Mouse (Mus musculus) myocyte (in vitro differentiated cells): ENCODE data around the gene 2010300C02Rik. TPM values are rescaled to one million over a fixed set of nuclear protein-coding genes. Genes with fewer than 3 reads are reported as not detected.

ENCODE experiments used
- H3K27me3 ChIP-seq: one replicate; pipeline ENCODE4 v1.6.1; 2011; ENCODE audit not compliant: control insufficient read depth, insufficient read depth, insufficient read length
- H3K36me3 ChIP-seq: one replicate; pipeline ENCODE4 v1.6.1; 2011; ENCODE audit not compliant: control insufficient read depth, insufficient read depth
- H3K4me2 ChIP-seq: one replicate; pipeline ENCODE4 v1.6.1; 2011; ENCODE audit warnings: low read depth, control low read depth
- H3K4me3 ChIP-seq: one replicate; pipeline ENCODE4 v1.5.1; 2011; ENCODE audit warnings: mild to moderate bottlenecking, control low read depth, moderate library complexity
- H3K79me2 ChIP-seq: one replicate; pipeline ENCODE4 v1.6.1; 2011; ENCODE audit not compliant: control insufficient read depth, insufficient read depth
- H3ac ChIP-seq: one replicate; pipeline ENCODE4 v1.6.1; 2011; ENCODE audit not compliant: control insufficient read depth, insufficient read length
- CEBPB ChIP-seq: IDR thresholded peaks from 2 replicates; pipeline ENCODE4 v1.6.1; 2011; ENCODE audit warnings: mild to moderate bottlenecking, moderate library complexity; ENCODE audit not compliant: poor library complexity, insufficient read depth, severe bottlenecking
- E2F4 ChIP-seq: IDR thresholded peaks from one replicate; pipeline ENCODE4 v1.6.1; 2011; ENCODE audit warnings: mild to moderate bottlenecking, control low read depth, moderate library complexity; ENCODE audit not compliant: insufficient read depth
- MYOD1 ChIP-seq, 3 experiments: IDR thresholded peaks; one replicate each; pipeline ENCODE4 v1.6.1; 2011; ENCODE audit warnings: control low read depth in 2 of 3, low read depth in 2 of 3, mild to moderate bottlenecking in 2 of 3, moderate library complexity in 1 of 3; ENCODE audit not compliant: insufficient read length in 2 of 3, control insufficient read depth in 1 of 3
- MYOG ChIP-seq, 3 experiments: IDR thresholded peaks; one replicate each; pipeline ENCODE4 v1.6.1; 2011; ENCODE audit warnings: control low read depth in 2 of 3, low read depth in 2 of 3, mild to moderate bottlenecking in 2 of 3; ENCODE audit not compliant: insufficient read length in 2 of 3, control insufficient read depth in 1 of 3, insufficient read depth in 1 of 3
- POLR2AphosphoS2 ChIP-seq: IDR thresholded peaks from one replicate; pipeline ENCODE4 v1.6.1; 2011; ENCODE audit warnings: low read depth, control low read depth; ENCODE audit not compliant: insufficient read length
- REST ChIP-seq: IDR thresholded peaks from one replicate; pipeline ENCODE4 v1.6.1; 2011; ENCODE audit warnings: mild to moderate bottlenecking, control low read depth, moderate library complexity; ENCODE audit not compliant: insufficient read depth, insufficient read length
- SRF ChIP-seq: IDR thresholded peaks from one replicate; pipeline ENCODE4 v1.6.1; 2011; ENCODE audit warnings: low read depth; ENCODE audit not compliant: control insufficient read depth, insufficient read length
- TCF12 ChIP-seq: IDR thresholded peaks from one replicate; pipeline ENCODE4 v1.6.1; 2011; ENCODE audit warnings: mild to moderate bottlenecking, control low read depth; ENCODE audit not compliant: poor library complexity, insufficient read depth, severe bottlenecking
- TCF3 ChIP-seq: IDR thresholded peaks from one replicate; pipeline ENCODE4 v1.6.1; 2011; ENCODE audit warnings: low read depth, control low read depth; ENCODE audit not compliant: insufficient read length
- polyA plus RNA-seq: library from polyadenylated mRNA; unstranded; fragments of >200 nt; fragmentation: generic; extraction: Trizol; gene quantifications from one replicate; pipeline ENCODE4 v1.2.1, GENCODE M21; 2012; ENCODE audit warnings: missing spikeins

The 2010300C02Rik gene
- polyA plus RNA-seq, 1 experiment = not detected

DNA sequence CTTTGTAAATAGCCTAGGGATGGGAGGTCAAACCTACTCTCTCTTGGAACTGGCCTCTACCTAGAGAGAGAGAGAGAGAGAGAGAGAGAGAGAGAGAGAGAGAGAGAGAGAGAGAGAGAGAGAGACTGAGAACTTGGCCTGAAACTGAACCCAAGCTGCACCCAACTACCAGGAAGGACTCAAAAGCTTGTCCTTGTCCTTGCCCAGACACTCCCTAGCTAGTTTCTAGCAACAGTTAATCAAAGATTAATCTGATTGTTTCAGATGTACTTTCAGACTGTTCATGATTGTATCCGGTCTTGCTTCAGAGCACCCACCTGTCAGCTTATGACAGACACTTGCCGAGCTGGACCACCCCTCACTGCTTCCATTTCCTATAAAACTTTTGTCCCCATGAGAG lies 153.5 kb downstream of the 2010300C02Rik start:
- Histone ChIP-seq H3K4me3 (no peak overlapping the region), H3K4me2 (no peak overlapping the region), H3ac (no peak overlapping the region)

DNA sequence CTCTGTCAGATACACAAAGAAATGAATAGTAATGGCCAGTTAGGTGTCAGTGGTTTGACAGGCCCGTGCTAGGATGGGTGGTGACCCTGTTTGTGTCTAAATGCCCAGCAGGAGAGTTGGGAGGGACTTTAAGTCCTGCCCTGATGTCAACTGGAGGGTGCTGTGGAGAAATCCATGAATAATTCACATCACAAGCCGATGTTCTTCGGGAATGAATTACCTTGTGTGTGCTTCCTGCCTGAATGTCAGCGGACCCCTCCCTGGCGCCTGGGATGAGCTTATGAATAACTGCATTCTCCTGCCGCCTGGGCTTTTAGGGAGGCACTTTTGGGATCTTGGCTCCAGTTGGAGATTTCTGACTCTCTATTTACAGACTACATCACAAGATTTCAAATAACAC lies 154.5 kb downstream of the 2010300C02Rik start:
- H3ac ChIP-seq = no peak overlapping the region
- H3K4me2 ChIP-seq = no peak overlapping the region
- no peak overlapping the region for H3K4me3 ChIP-seq
- H3K36me3 ChIP-seq = no peaks in the 10 kb centered on the region
- H3K79me2 ChIP-seq = no peaks in the 10 kb centered on the region
- H3K27me3 ChIP-seq = no peaks in the 10 kb centered on the region
- TF ChIP-seq MYOG (IDR thresholded peaks at IDR 0.05; ENCODE audit: control insufficient read depth in 1 of 3, insufficient read depth in 1 of 3, insufficient read length in 2 of 3, low read depth in 2 of 3) (no peak), TCF12 (no peak), SRF (no peak), POLR2AphosphoS2 (no peak)

More for the DNA sequence above, 153.5 kb downstream of the 2010300C02Rik start:
- Histone ChIP-seq H3K36me3 (no peaks in the 10 kb centered on the region), H3K27me3 (no peaks in the 10 kb centered on the region), H3K79me2 (no peaks in the 10 kb centered on the region)
- no peak for TF ChIP-seq CEBPB
- no peak for TF ChIP-seq POLR2AphosphoS2
- no peak for TF ChIP-seq MYOG (IDR thresholded peaks at IDR 0.05; ENCODE audit: control insufficient read depth in 1 of 3, insufficient read depth in 1 of 3, insufficient read length in 2 of 3, low read depth in 2 of 3)

DNA sequence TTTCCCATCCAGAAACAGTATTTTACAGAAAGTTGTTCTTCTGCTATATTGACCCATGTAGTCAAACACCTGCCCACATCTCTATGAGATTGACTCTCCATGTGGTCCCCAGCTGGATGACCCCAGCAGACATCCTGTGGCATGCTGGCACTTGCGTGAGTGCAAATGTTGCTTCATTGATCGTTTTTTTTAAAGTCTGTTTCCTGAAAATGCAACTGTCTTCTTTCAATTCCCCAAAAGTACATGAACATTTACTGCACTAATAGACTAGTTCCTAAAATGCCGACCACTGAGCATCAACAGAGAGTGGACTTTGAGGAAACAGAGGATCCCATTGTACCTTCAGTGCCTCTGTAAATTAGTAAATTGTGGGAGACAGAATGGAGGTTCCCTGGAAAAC lies 157.9 kb downstream of the 2010300C02Rik start:
- Histone ChIP-seq H3K27me3 (no peaks in the 10 kb centered on the region), H3ac (no peak overlapping the region), H3K4me2 (no peak overlapping the region), H3K79me2 (no peaks in the 10 kb centered on the region), H3K36me3 (no peaks in the 10 kb centered on the region), H3K4me3 (no peak overlapping the region)
- TF ChIP-seq E2F4 = no peak
- no peak for TF ChIP-seq POLR2AphosphoS2
- no peak for TF ChIP-seq REST
- TF ChIP-seq MYOD1 (IDR thresholded peaks at IDR 0.05; ENCODE audit: control insufficient read depth in 1 of 3, insufficient read length in 2 of 3, low read depth in 2 of 3) = no peak
- TF ChIP-seq CEBPB = no peak
- TF ChIP-seq SRF = no peak
- no peak for TF ChIP-seq MYOG (IDR thresholded peaks at IDR 0.05; ENCODE audit: control insufficient read depth in 1 of 3, insufficient read depth in 1 of 3, insufficient read length in 2 of 3, low read depth in 2 of 3)
- no peak for TF ChIP-seq TCF3
- TF ChIP-seq TCF12 = no peak

Other genes starting within 250 kb of the 2010300C02Rik start
- gene Mgat4a, start 179.1 kb downstream of the 2010300C02Rik start, polyA plus RNA-seq = 0.01 TPM
- 1.7 TPM for gene Tsga10, start 146.3 kb upstream of the 2010300C02Rik start, polyA plus RNA-seq
- gene Lipt1, start 151.7 kb upstream of the 2010300C02Rik start, polyA plus RNA-seq = 8.3 TPM
- 3.9 TPM for gene Mitd1, start 170.3 kb upstream of the 2010300C02Rik start, polyA plus RNA-seq
- gene Mrpl30, start 170.4 kb upstream of the 2010300C02Rik start, polyA plus RNA-seq = 181 TPM
- gene Lyg2, start 196.4 kb upstream of the 2010300C02Rik start, polyA plus RNA-seq = not detected
- gene Lyg1, start 237.7 kb upstream of the 2010300C02Rik start, polyA plus RNA-seq = not detected